Mouse (Mus musculus) forebrain, embryonic 12.5 days (tissue): ENCODE data around the gene Ltb. TPM values are rescaled to one million over a fixed set of nuclear protein-coding genes. Genes with fewer than 3 reads are reported as not detected.
A peak's percentile ranks its signal among the peaks of the same experiment; 100 is the strongest.

Experiments used
- ATAC-seq: fragments of 200-750 bp; cut with Nextera tagmentation; 2 replicates; pipeline ENCODE4 v1.8.0; 2017; ENCODE audit warnings: moderate TSS enrichment; ENCODE audit not compliant: low FRiP score
- H3K27ac ChIP-seq: fragments of 300-500 bp; sonication (generic); 2 replicates; pipeline ENCODE4 v1.5.1; 2016; ENCODE audit warnings: mild to moderate bottlenecking
- H3K27me3 ChIP-seq: fragments of 300-500 bp; sonication (generic); 2 replicates; pipeline ENCODE4 v1.6.1; 2016; ENCODE audit warnings: mild to moderate bottlenecking
- H3K36me3 ChIP-seq: fragments of 300-500 bp; sonication (generic); replicated peaks from 2 replicates; pipeline ENCODE4 v1.6.1; 2016; ENCODE audit warnings: mild to moderate bottlenecking
- H3K4me1 ChIP-seq: fragments of 300-500 bp; sonication (generic); 2 replicates; pipeline ENCODE4 v1.6.1; 2016
- H3K4me2 ChIP-seq: fragments of 300-500 bp; sonication (generic); 2 replicates; pipeline ENCODE4 v1.6.1; 2016; ENCODE audit warnings: mild to moderate bottlenecking, moderate library complexity
- H3K4me3 ChIP-seq: fragments of 300-500 bp; sonication (generic); replicated peaks from 2 replicates; pipeline ENCODE4 v1.5.1; 2016; ENCODE audit warnings: mild to moderate bottlenecking
- H3K9ac ChIP-seq: fragments of 300-500 bp; sonication (generic); 2 replicates; pipeline ENCODE4 v1.6.1; 2016; ENCODE audit warnings: mild to moderate bottlenecking
- H3K9me3 ChIP-seq: fragments of 300-500 bp; sonication (generic); 2 replicates; pipeline ENCODE4 v1.6.1; 2016
- WGBS: fragments of 180-500 bp; shearing (Covaris S2); methylation state at CpG from one replicate; pipeline ENCODE4 v1.1.7; 2016; 5-methylcytosine and 5-hydroxymethylcytosine counted together
- polyA plus RNA-seq: library from polyadenylated mRNA; unstranded; fragments of >200 nt; fragmentation: Nextera tagmentation; extraction: Ambion mirVana; gene quantifications from 2 replicates; pipeline ENCODE4 v1.2.1, GENCODE M21; 2016

Ltb gene
- polyA plus RNA-seq, 1 experiment from 2014 or later = not detected

DNA sequence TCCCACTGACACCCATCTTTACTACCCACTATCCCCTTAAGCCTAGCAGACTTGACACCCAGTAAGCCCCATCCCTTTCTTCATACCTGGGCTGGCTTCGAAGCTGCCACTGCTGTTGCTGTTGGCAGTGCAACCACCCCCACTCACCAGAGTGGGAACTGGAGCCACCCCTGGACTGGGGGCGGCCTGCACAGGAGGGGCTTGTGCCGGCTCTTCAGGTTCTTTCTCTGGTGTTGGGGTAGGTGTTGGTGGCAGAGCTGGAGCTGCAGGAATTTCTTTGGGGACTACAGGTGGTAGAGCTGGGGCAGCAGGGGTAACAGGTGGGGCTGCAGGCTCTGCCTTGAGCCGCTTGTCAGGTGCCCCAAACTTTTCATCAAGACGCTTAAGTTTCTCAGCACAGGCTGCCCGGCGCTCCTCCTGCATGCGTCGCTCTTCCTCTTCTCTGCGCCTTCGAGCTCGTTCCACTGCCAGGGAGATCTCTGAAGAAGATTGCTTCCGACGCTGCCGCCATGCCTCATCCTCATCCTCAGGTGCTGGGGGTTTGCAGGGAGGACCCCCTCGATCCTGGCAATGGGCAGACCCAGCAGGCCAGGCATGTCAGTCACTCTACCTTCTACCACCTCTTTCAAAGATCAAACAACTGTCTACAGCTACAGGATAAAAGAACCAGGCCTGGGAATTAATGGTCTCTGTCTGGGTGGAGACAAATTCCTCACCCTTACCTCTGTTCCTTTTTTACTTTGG, 35.2 kb upstream of the Ltb start:
- no peak overlapping the region for H3K4me2 ChIP-seq
- no peaks in the 10 kb centered on the region for H3K9me3 ChIP-seq
- H3K9ac ChIP-seq = no peak overlapping the region
- no peak for ATAC-seq
- H3K36me3 ChIP-seq = peaks cover 88% of the 10 kb centered on the region
- no peaks in the 10 kb centered on the region for H3K27me3 ChIP-seq
- no peak overlapping the region for H3K4me3 ChIP-seq
- H3K4me1 ChIP-seq = peaks cover 22% of the 10 kb centered on the region
- H3K27ac ChIP-seq = no peak overlapping the region
- WGBS = 95% methylated on average over 16 of the region's 16 CpGs

DNA sequence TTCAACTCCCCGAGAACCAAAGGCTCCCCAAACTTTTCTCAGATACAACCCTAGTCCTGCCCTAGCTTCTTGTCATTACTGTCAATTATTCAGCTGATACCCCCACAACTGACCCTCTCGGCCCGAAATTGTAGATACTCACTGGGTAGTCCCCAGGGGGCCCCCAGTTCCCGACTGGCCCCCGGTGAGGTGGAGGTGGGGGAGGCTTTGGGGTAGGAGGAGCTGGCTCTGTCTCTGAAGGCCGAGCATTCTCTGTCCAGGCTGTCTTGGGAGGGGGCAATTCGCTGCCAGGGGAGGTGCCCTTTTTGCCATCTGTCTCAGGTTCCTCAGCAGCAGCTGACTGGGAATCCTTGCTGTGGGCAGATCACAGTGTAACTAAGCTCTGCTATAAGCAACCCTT, 34.6 kb upstream of the Ltb start:
- no peak overlapping the region for H3K4me3 ChIP-seq
- no peak overlapping the region for H3K9ac ChIP-seq
- no peak for ATAC-seq
- H3K27me3 ChIP-seq = no peaks in the 10 kb centered on the region
- no peak overlapping the region for H3K27ac ChIP-seq
- 91% methylated on average over 7 of the region's 7 CpGs for WGBS
- H3K36me3 ChIP-seq = peaks cover 82% of the 10 kb centered on the region
- H3K4me1 ChIP-seq = peaks cover 22% of the 10 kb centered on the region
- H3K9me3 ChIP-seq = no peaks in the 10 kb centered on the region
- H3K4me2 ChIP-seq = no peak overlapping the region

DNA sequence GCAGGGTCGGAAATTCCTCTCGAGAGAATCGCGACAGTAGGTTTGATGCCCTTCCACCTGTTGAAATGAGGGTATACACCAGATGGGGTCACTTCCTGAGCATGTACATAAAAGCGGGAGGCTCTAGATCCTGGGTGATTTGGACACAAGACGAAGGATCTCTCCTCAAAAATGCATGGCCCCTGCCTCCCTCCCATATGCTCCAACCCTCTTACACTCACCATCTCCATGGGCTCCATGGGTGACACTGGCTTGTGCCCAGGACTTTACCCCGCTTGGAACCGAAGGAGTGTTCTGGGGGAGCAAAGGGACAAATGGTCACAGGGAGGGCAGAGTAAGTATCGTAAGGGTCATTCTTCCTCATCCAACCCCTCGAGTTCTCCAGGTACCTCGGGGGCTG, 32.8 kb upstream of the Ltb start:
- WGBS = 93% methylated on average over 11 of the region's 11 CpGs
- Histone ChIP-seq H3K9me3 (no peaks in the 10 kb centered on the region), H3K4me2 (no peak overlapping the region), H3K27me3 (no peaks in the 10 kb centered on the region), H3K27ac (no peak overlapping the region), H3K4me1 (peaks cover 29% of the 10 kb centered on the region), H3K9ac (0 out of 2 replicates have a peak overlapping the region, but pooled peaks have one; percentile 100), H3K36me3 (peaks cover 64% of the 10 kb centered on the region), H3K4me3 (0 out of 2 replicates have a peak overlapping the region, but pooled peaks have one; percentile 99)
- ATAC-seq = no peak

DNA sequence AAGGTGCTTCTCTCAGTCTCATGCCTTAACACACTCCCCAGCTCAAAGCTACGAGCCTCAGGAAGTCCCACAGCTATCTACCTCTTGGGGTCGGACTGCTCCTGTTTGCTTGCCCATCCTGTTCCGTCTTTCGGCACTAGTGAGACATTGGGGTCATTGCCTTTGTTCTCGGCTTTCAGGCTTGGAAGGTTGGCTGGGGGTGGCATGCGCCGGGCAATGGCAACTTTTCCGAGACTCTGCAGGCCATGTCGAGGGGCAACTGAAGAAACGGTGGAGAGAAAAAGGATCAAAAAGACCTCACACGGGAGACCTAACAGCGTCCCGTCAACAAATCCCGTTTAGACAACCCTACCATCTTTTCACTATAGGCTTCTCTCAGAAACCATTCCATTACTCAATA, 32.1 kb upstream of the Ltb start:
- ATAC-seq = no peak
- Histone ChIP-seq H3K4me3 (peak overlapping the region; percentile 99), H3K27ac (no peak overlapping the region), H3K9ac (peak overlapping the region; percentile 100), H3K27me3 (no peaks in the 10 kb centered on the region), H3K9me3 (no peaks in the 10 kb centered on the region), H3K36me3 (peaks cover 57% of the 10 kb centered on the region), H3K4me2 (peak overlapping the region; percentile 96), H3K4me1 (peaks cover 32% of the 10 kb centered on the region)
- 82% methylated on average over 14 of the region's 14 CpGs for whole genome bisulfite sequencing

DNA sequence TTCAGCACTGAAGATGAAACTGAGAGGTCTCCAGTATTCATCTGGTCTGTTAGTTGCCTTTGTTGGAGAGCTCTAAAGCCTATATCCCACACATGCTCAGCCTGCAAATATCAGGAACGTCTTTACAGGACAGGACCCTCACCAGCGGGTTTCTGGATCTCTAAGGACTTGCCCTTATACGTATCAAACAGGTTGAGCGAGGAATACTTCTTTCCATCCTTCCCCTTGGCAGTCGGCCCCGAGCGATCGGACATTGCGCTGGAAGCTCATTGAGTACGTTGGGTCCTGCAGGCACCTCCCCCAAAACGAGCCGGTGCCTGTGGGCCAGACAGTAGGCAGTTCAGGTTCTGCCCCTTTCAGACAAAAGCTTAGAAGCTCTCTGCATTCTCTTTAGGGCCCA, 31.5 kb upstream of the Ltb start:
- Histone ChIP-seq H3K9ac (peak overlapping the region; percentile 100), H3K36me3 (peaks cover 51% of the 10 kb centered on the region), H3K9me3 (no peaks in the 10 kb centered on the region), H3K27me3 (no peaks in the 10 kb centered on the region), H3K27ac (0 out of 2 replicates have a peak overlapping the region, but pooled peaks have one; percentile 8), H3K4me3 (peak overlapping the region; percentile 99), H3K4me1 (peaks cover 32% of the 10 kb centered on the region), H3K4me2 (peak overlapping the region; percentile 96)
- no peak for ATAC-seq
- 53% methylated on average over 12 of the region's 12 CpGs for whole genome bisulfite sequencing

DNA sequence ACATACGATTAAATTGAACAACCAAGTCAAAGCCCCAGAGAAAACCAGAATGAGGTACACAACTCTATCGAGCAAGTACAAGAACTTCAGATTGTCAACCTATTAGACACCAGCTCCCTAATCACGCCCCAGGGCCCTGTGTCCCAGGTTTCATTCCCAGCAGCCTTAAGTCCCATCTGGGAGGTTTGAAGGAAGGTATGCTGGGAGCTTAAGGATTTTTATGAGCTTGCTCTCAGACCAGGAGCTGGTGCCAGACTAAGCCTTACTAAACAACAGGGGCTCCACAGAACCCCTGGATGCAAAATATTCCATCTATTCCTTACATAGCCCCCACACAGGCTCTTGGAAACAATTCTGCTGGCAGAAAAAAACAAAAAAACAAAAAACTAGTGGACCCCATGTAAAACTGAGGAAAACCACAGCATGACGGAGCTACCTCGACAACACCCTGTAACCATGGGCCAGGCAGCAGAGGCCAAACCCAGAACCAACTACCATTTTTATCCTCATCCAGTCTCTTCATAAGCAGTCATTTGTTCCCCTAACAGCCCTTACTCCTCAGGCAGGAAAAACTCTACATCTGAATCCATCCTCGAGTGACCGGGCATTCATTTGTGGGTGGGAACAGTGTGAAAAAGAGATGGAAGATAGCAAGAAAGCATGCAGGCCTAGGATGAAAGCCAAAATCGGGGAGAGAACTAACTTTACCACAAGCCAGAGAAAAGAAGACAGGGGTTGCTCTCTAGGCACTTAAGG, 30.7 kb upstream of the Ltb start:
- Histone ChIP-seq H3K4me1 (peaks cover 32% of the 10 kb centered on the region), H3K9ac (peak overlapping the region; percentile 100), H3K4me3 (peak overlapping the region; percentile 99), H3K27ac (peak overlapping the region; percentile 98), H3K36me3 (peaks cover 43% of the 10 kb centered on the region), H3K9me3 (no peaks in the 10 kb centered on the region), H3K27me3 (no peaks in the 10 kb centered on the region), H3K4me2 (peak overlapping the region; percentile 96)
- ATAC-seq = no peak
- WGBS = 21% methylated on average over 8 of the region's 8 CpGs

DNA sequence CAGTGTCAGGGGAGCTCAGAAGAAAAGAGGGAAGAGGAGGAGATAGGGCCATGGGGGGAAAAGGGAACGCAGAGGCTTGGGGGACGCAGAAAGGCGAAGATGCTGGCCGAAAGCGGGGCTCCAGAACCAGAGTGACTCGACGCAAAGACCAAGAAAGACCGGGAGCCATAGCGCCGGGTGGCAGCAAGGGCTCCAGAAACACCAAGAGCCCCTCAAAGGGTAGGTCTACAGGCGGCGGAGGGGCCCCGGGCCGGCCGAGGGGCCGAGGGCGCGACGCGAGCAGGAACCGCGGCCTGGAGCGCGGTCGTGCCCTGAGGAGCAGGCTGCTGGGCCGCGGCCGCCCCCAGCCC, 30.0 kb upstream of the Ltb start:
- peak overlapping the region; percentile 96 for H3K4me2 ChIP-seq
- H3K4me1 ChIP-seq = peaks cover 32% of the 10 kb centered on the region
- peaks cover 36% of the 10 kb centered on the region for H3K36me3 ChIP-seq
- H3K27ac ChIP-seq = peak overlapping the region; percentile 98
- H3K27me3 ChIP-seq = no peaks in the 10 kb centered on the region
- ATAC-seq = no peak
- WGBS = under 1% methylated on average over 27 of the region's 28 CpGs
- no peaks in the 10 kb centered on the region for H3K9me3 ChIP-seq
- H3K9ac ChIP-seq = peak overlapping the region; percentile 100
- peak overlapping the region; percentile 99 for H3K4me3 ChIP-seq

DNA sequence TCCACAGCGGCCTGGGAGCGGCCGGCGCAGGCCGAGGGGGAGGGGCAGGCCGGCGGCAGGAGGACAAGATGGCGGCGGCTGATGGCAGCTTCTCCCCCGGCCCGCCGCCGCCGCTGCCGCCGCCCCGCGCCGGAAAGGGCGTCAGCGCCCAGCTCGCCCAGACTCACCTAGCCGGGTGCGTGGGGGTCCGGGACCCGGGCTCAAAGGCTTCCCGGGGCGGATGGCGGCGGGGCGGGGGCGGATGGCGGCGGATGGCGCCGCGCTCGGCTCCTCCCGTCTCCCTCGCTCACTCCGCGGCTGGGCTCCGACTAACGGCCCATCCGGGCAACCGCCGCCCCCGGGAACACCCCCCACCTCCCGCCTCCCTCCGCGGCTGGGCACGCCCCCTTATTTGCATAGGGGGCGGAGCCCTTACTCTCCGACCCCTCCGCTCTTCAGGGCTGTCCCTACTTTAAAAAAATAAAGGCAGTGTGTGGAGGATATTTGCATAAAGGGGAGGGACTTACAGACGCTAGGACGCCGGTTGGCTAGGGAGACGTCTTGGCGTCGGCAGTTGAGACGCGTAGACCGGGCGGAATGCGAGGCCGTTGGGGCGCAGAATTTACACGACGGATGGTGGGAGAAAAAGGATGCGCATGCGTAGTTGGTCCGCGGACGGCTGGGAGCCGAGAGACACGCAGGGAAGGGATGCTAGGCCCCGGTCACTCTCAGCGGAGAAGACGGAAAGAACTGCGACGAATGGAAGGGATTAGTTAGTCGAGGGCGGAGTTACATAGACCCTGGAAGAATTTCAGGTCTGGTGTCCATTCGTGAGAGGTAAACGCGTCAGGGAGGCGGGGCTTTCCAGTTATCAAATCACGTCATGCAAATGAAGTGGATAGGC, 29.4 kb upstream of the Ltb start, which contains the start of gene Prrc2a:
Gene Prrc2a, minus strand, starts transcription at position 330 of the 883 bp plus-strand sequence.
- Histone ChIP-seq H3K4me1 (peaks cover 32% of the 10 kb centered on the region), H3K27me3 (no peaks in the 10 kb centered on the region), H3K4me2 (peak within 1 kb of the TSS; percentile 96), H3K9me3 (no peaks in the 10 kb centered on the region), H3K27ac (peak within 1 kb of the TSS; percentile 98), H3K9ac (peak within 1 kb of the TSS; percentile 100), H3K4me3 (peak within 1 kb of the TSS; percentile 99), H3K36me3 (peaks cover 30% of the 10 kb centered on the region)
- peak; percentile 96 for ATAC-seq
- WGBS = under 1% methylated on average over 81 of the region's 89 CpGs

DNA sequence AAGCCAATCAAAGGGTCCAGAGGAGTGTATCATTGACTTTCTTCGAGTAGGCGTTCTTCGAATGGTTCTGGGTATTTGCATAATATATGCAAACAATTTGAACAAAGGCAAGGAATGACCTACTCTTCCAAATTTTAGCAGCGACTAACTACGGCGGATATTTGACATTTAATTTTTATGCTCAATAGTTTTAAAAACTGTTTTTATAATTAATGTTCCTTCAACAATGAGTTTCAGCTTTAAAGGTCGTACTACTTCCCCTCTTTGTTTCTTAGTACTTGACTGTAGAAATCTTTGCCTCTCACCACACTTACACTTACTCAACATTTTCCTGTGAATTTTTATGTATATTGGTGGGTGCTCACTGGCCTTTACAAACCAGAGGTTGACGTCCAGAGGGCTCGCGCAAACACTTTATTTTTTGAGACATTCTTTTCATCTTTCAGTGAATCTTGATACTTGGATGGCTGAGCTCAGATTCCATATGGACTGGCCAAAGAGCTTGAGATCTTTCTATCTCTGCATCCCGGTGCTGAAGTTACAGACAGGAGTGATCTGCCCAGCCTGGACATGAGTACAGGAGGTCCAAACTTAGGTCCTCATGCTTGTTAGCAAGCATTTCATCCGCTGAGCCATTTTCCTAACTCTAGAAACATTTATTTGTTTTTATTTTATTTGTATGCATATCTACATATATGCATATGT, 28.6 kb upstream of the Ltb start:
- Histone ChIP-seq H3K27me3 (no peaks in the 10 kb centered on the region), H3K27ac (peak overlapping the region; percentile 98), H3K4me1 (peaks cover 32% of the 10 kb centered on the region), H3K9ac (peak overlapping the region; percentile 48), H3K9me3 (no peaks in the 10 kb centered on the region), H3K4me2 (peak overlapping the region; percentile 96), H3K36me3 (peaks cover 22% of the 10 kb centered on the region), H3K4me3 (peak overlapping the region; percentile 99)
- 23% methylated on average over 12 of the region's 12 CpGs for WGBS
- no peak; the same call in 1 of the 2 replicates for ATAC-seq

DNA sequence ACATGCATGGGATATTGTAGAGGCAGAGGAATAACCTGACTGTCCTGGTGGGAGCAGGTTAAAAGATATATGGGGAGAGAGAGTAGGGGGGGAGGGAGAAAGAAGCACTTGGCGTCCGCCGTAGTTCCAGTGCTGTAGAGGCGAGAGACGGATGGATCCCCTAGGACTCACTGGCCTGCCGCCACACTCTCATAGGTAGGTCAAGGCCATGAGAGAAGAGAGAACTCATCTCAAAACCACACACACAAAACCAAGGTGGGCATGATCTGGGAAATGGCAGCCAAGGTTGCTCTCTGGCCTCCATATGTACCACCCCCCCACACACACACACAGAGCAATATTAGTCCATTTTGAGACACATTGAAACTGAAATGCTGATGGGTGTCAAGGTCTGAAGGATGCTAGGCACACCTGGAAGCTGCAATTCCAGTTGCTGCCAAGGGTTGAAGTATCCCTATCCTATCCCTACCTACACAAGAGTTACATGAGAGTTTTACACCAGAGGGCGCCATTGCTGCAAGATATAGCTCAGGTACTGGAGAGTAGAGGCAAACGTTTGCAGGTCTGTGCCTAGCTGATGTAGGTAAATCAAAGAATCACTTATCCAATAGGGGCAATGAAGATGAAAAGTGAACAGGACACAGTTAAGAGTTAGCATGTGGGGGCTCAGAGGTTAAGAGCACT, 27.7 kb upstream of the Ltb start:
- H3K4me2 ChIP-seq = peak overlapping the region; percentile 96
- no peak for ATAC-seq
- peak overlapping the region; percentile 99; the same call in 1 of the 2 replicates for H3K4me3 ChIP-seq

DNA sequence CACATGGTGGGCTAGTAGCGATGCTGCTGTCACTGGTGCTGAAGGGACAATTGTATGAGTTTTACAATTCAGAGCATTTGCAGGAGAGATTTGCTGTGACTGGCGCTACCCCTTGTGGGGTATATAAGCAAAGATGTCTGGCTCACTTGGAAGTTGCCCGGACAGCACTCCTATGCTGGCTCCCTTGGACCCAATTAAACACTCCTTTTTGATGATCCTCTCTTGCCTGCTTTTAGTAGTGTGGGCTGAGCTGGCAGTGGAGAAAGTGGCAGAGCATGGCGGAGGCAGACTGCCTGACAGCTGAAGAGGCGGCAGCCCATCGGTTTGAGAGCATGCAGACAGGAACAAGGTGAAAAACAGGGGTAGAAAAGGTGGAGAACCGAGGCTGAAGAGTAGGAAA, 26.4 kb upstream of the Ltb start:
- WGBS = 85% methylated on average over 7 of the region's 7 CpGs
- H3K27ac ChIP-seq = no peak overlapping the region

More for the DNA sequence above, 27.7 kb upstream of the Ltb start:
- Histone ChIP-seq H3K27ac (peak overlapping the region; percentile 98), H3K27me3 (no peaks in the 10 kb centered on the region), H3K4me1 (peaks cover 31% of the 10 kb centered on the region), H3K36me3 (peaks cover 13% of the 10 kb centered on the region), H3K9me3 (no peaks in the 10 kb centered on the region), H3K9ac (peak overlapping the region; percentile 43; the same call in 1 of the 2 replicates)
- WGBS = 72% methylated on average over 8 of the region's 8 CpGs

More for the DNA sequence above, 26.4 kb upstream of the Ltb start:
- Histone ChIP-seq H3K4me3 (no peak overlapping the region), H3K4me2 (no peak overlapping the region), H3K36me3 (0 out of 2 replicates have a peak, but pooled peaks cover under 1% of the 10 kb centered on the region), H3K9me3 (no peaks in the 10 kb centered on the region), H3K9ac (no peak overlapping the region), H3K4me1 (peaks cover 18% of the 10 kb centered on the region), H3K27me3 (0 out of 2 replicates have a peak, but pooled peaks cover 3% of the 10 kb centered on the region)
- ATAC-seq = no peak
